Mouse (Mus musculus): ENCODE results near the gene Adcy10. TPM values are rescaled to one million over a fixed set of nuclear protein-coding genes. Genes with fewer than 3 reads are reported as not detected.
A peak's percentile ranks its signal among the peaks of the same experiment; 100 is the strongest.

Gene Adcy10
- polyA plus RNA-seq, 1 experiment from 2014 or later: 0.10 TPM

DNA sequence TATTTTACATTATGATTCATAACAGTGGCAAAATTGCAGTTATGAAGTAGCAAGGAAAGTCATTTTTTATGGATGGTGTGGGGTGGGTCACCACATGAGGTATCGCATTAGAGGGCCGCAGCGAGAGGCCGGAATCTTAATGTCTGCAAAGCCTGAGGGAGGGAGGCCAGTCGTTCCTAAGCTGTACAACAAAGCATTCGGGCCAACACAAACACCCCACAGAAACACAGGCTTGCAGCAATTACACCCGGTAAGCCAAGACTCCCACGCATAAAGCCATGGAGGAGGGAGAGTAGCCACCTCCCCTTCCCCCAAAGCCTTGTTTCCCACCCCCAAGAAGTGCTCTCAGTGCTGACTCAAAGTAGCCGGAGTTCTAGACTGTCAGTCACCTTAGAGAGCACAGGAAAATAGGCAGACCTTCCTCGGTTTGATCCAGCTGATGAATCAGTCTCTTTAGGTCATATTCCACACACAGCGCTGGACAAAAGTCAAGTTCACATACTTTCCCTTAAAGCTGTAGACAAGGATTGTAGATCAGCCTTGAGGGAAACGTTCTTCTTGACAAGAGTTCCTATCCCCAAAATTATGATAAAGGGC lies 51.2 kb downstream of the Adcy10 start:
- no peak overlapping the region for H3K4me3 ChIP-seq (replicated peaks)
- no peaks in the 10 kb centered on the region for H3K4me1 ChIP-seq (replicated peaks)
- no peak overlapping the region for H3K9ac ChIP-seq (replicated peaks)
- no peak overlapping the region for H3K4me2 ChIP-seq
- H3K9me3 ChIP-seq: no peaks in the 10 kb centered on the region
- 79% methylated on average over 12 of the region's 12 CpGs for WGBS
- no peaks in the 10 kb centered on the region for H3K36me3 ChIP-seq
- H3K27me3 ChIP-seq: no peaks in the 10 kb centered on the region
- no peak overlapping the region for H3K27ac ChIP-seq
- ATAC-seq (ENCODE audit: insufficient number of reproducible peaks, insufficient read depth, low FRiP score, low TSS enrichment, low read depth): no peak

DNA sequence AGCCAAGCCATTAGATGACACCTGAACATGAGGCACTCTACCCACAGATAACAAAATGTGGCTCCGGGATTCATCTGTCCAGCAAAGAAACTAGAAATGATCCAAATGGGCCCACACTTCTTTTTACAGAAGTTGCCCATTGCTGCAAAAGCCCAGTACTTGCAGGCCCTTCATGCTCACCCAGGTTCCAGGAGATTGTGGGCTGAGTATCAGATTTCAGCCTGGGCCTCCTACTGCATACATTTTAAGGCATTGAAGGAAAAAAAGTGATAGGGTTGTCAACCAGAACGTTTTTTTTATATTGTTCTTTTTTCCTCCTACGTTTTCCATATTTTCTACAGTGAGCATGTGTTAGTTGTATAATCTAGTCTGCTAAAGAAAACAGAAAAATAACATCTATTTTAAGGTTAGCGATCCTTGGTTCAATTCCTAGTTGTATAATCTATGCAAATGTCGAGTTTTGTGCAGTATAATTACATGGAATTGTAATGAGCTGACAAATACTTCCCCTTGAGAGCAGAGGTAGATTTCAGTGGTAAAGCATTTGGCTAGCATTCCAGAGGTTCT lies 52.3 kb downstream of the Adcy10 start:
- Histone ChIP-seq H3K9me3 (no peaks in the 10 kb centered on the region), H3K27ac (no peak overlapping the region), H3K36me3 (no peaks in the 10 kb centered on the region), H3K9ac (replicated peaks) (no peak overlapping the region), H3K4me2 (no peak overlapping the region), H3K4me3 (replicated peaks) (no peak overlapping the region), H3K4me1 (replicated peaks) (no peaks in the 10 kb centered on the region), H3K27me3 (no peaks in the 10 kb centered on the region)
- ATAC-seq (ENCODE audit: insufficient number of reproducible peaks, insufficient read depth, low FRiP score, low TSS enrichment, low read depth): no peak
- 67% methylated on average over 5 of the region's 5 CpGs for WGBS

DNA sequence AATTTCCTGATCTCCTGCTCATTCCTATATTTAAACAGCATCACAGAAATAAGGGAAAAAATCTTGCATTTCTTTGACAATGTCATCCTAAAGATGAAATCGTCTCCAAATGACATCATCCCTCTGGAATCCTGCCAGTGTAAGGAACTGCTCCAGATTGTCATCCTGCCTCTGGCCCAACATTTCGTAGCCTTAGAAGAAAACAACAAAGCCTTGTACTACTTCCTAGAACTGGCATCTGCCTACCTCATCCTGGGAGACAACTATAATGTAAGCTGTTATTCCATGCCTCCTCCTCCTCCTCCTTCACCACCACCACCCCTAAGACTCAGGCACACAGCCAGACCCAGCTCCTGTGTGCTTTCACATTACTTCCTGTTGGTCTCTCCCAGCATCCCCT lies 71.7 kb downstream of the Adcy10 start:
- 68% methylated on average over 2 of the region's 2 CpGs for WGBS

DNA sequence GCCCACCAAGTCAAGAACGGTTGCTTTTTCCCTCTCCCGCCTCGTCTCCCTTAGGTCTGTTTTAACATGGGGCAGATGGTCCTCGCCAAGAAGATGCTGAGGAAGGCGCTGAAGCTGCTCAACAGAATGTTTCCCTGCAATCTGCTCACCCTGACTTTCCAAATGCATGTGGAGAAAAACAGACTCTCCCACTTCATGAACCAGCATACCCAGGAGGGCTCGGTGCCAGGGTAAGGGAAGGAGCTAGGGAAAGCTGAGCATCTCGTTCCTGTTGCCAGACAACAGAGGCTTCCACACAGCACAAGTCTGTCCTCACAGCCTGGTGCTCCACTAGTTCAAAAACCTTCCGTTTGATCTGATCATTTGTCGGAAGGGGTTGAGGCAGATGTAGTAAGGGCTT lies 74.1 kb downstream of the Adcy10 start:
- Histone ChIP-seq H3K36me3 (no peaks in the 10 kb centered on the region), H3K9ac (replicated peaks) (no peak overlapping the region), H3K27me3 (no peaks in the 10 kb centered on the region), H3K4me2 (no peak overlapping the region), H3K4me1 (replicated peaks) (no peaks in the 10 kb centered on the region), H3K4me3 (replicated peaks) (no peak overlapping the region), H3K9me3 (no peaks in the 10 kb centered on the region), H3K27ac (no peak overlapping the region)
- 87% methylated on average over 9 of the region's 9 CpGs for WGBS
- no peak for ATAC-seq (ENCODE audit: insufficient number of reproducible peaks, insufficient read depth, low FRiP score, low TSS enrichment, low read depth)

More for the DNA sequence above, 71.7 kb downstream of the Adcy10 start:
- Histone ChIP-seq H3K9me3 (peaks cover 9% of the 10 kb centered on the region), H3K27me3 (no peaks in the 10 kb centered on the region), H3K36me3 (no peaks in the 10 kb centered on the region), H3K9ac (replicated peaks) (no peak overlapping the region), H3K4me1 (replicated peaks) (no peaks in the 10 kb centered on the region), H3K27ac (no peak overlapping the region), H3K4me3 (replicated peaks) (no peak overlapping the region), H3K4me2 (no peak overlapping the region)
- no peak for ATAC-seq (ENCODE audit: insufficient number of reproducible peaks, insufficient read depth, low FRiP score, low TSS enrichment, low read depth)

DNA sequence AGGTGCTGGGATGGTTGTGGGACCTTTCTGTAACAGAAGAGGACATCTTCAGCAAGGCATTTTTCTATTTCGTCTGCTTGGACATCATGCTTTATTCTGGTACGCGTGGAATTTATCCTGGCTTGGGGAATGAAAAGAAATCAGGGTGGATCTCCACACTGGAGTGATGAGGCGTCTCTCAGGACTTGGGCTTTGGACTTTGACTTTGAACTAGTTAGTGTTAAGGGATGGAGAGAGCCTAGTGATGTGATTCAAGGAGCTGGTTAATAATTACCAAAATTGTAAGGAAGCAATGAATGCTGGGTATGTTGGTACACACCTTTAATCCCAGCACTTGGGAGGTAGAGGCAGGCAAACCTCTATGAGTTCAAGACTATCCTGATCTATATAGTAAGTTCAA lies 80.3 kb downstream of the Adcy10 start:
- H3K4me1 ChIP-seq (replicated peaks): no peaks in the 10 kb centered on the region
- H3K27ac ChIP-seq: no peak overlapping the region
- H3K9me3 ChIP-seq: no peaks in the 10 kb centered on the region
- WGBS: 92% methylated on average over 4 of the region's 4 CpGs
- no peak for ATAC-seq (ENCODE audit: insufficient number of reproducible peaks, insufficient read depth, low FRiP score, low TSS enrichment, low read depth)
- H3K36me3 ChIP-seq: no peaks in the 10 kb centered on the region
- no peak overlapping the region for H3K4me3 ChIP-seq (replicated peaks)
- no peaks in the 10 kb centered on the region for H3K27me3 ChIP-seq
- no peak overlapping the region for H3K9ac ChIP-seq (replicated peaks)
- H3K4me2 ChIP-seq: no peak overlapping the region

DNA sequence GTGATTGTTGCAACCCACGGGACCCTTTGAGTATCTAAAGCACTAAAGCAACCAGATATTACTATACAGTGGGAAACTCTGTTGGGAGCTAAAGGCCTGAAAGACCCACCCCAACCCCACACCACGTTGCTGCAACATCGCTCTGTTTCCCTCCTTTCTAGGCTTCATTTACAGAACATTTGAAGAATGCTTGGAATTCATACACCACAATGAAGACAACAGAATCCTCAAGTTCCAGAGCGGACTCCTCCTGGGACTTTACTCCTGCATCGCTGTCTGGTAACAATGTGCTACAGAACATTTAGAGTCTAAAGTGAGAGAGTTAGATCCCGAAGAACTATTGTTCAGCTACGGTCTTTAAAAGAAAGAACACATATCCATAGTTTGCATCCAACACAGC lies 82.5 kb downstream of the Adcy10 start:
- no peak for ATAC-seq (ENCODE audit: insufficient number of reproducible peaks, insufficient read depth, low FRiP score, low TSS enrichment, low read depth)
- Histone ChIP-seq H3K4me2 (no peak overlapping the region), H3K4me1 (replicated peaks) (no peaks in the 10 kb centered on the region), H3K27ac (no peak overlapping the region), H3K36me3 (no peaks in the 10 kb centered on the region), H3K9ac (replicated peaks) (no peak overlapping the region), H3K9me3 (no peaks in the 10 kb centered on the region), H3K27me3 (no peaks in the 10 kb centered on the region), H3K4me3 (replicated peaks) (no peak overlapping the region)
- 85% methylated on average over 7 of the region's 7 CpGs for WGBS

DNA sequence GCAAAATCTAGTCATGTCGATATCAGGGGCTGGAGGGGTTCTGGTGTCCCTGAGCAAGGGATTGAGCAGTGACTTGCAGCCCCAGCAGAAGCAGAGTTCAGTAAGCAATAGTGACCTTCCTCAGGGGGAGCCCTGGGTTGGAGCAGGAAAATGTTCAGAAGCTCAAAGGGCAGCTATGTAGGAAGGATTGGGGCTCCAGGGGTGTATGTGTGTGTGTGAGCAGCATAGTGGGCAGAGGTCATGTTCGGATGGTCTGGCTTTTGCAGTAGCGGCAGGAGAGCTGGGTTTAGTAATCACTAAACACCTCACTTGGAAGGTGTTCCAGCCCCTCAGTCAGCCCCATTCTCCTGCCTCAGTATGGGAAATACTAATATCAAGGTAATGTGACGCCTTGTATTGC lies 91.0 kb downstream of the Adcy10 start:
- Histone ChIP-seq H3K4me2 (no peak overlapping the region), H3K9ac (replicated peaks) (no peak overlapping the region), H3K4me1 (replicated peaks) (no peaks in the 10 kb centered on the region), H3K27ac (no peak overlapping the region), H3K4me3 (replicated peaks) (no peak overlapping the region), H3K27me3 (no peaks in the 10 kb centered on the region), H3K9me3 (no peaks in the 10 kb centered on the region), H3K36me3 (no peaks in the 10 kb centered on the region)
- WGBS: 82% methylated on average over 4 of the region's 4 CpGs
- ATAC-seq (ENCODE audit: insufficient number of reproducible peaks, insufficient read depth, low FRiP score, low TSS enrichment, low read depth): no peak

DNA sequence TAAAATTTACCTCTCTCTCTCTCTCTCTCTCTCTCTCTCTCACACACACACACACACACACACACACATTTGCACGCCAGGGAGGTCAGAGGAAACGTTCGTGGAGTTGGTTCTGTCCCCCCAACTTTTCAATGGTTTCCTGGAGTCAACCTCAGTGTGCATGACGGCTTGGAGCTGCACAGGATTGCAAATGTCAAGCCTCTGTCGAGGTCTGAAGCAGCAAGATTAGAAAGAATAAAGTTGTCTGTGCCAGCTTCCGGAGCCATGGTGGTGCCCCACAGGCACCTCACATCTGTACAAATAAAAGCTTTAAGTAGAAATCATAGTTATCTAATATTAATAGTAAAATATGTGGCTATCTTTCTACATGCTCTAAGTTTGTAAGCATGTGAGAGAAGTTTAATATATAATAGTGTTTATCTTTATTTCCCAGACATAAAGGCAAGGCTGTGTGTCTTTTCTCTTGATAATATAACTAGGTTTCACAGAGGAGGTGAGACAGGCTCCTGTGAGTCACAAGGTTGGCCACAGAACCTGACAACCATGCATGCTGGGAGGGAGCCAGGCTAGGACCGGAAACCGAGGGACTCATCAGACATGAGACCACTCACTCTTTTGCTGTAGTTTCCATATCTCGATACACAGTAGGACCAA lies 91.6 kb downstream of the Adcy10 start:
- no peak for ATAC-seq (ENCODE audit: insufficient number of reproducible peaks, insufficient read depth, low FRiP score, low TSS enrichment, low read depth)
- H3K27ac ChIP-seq: no peak overlapping the region
- H3K9ac ChIP-seq (replicated peaks): no peak overlapping the region
- 80% methylated on average over 9 of the region's 9 CpGs for WGBS
- H3K4me2 ChIP-seq: no peak overlapping the region
- no peaks in the 10 kb centered on the region for H3K9me3 ChIP-seq
- H3K27me3 ChIP-seq: no peaks in the 10 kb centered on the region
- H3K4me1 ChIP-seq (replicated peaks): no peaks in the 10 kb centered on the region
- H3K36me3 ChIP-seq: no peaks in the 10 kb centered on the region
- H3K4me3 ChIP-seq (replicated peaks): no peak overlapping the region

DNA sequence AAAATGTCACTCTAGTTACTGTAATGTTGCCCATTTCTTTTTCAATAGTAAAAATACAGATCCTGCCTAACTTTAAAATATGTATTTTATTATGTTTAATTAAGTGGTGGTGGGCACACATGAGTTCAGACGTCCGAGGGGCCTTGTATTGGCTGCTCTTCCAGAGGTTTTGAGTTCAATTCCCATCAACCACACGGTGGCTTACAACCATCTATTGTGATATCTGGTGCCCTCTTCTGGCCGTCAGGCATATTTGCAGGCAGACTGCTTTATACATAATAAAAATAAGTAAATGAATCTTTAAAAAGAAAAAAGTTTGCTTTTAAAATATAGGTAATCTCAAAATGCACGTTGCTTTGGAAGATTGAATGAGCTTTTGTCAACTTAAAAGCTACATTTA lies 94.3 kb downstream of the Adcy10 start:
- no peaks in the 10 kb centered on the region for H3K9me3 ChIP-seq
- no peaks in the 10 kb centered on the region for H3K27me3 ChIP-seq
- H3K27ac ChIP-seq: no peak overlapping the region
- WGBS: 51% methylated on average over 5 of the region's 5 CpGs
- H3K4me3 ChIP-seq (replicated peaks): no peak overlapping the region
- no peaks in the 10 kb centered on the region for H3K4me1 ChIP-seq (replicated peaks)
- H3K4me2 ChIP-seq: no peak overlapping the region
- no peak overlapping the region for H3K9ac ChIP-seq (replicated peaks)
- no peak for ATAC-seq (ENCODE audit: insufficient number of reproducible peaks, insufficient read depth, low FRiP score, low TSS enrichment, low read depth)
- H3K36me3 ChIP-seq: no peaks in the 10 kb centered on the region

DNA sequence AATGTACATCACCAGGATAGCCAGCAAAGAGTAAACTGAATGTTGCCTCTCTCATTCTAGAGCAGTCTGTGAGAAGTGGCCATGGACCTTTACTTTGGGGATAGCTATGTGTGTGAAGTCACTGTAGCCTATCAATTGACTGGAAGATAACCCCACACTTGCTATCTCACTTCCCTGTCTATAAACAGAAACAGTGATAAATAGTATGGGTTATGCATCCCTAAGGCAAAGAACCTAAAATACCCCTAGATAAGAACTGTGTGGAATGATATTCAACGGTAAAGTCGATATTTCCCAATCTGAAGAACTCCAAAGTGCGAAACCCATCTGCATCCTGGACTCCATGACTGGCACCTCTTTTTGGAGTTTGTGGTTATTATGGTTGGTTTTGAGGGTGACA lies 96.3 kb downstream of the Adcy10 start:
- Histone ChIP-seq H3K4me3 (replicated peaks) (no peak overlapping the region), H3K9me3 (no peaks in the 10 kb centered on the region), H3K9ac (replicated peaks) (no peak overlapping the region), H3K27ac (no peak overlapping the region), H3K36me3 (no peaks in the 10 kb centered on the region), H3K4me2 (no peak overlapping the region), H3K4me1 (replicated peaks) (0 out of 2 replicates have a peak, but pooled peaks cover 3% of the 10 kb centered on the region), H3K27me3 (no peaks in the 10 kb centered on the region)
- no peak for ATAC-seq (ENCODE audit: insufficient number of reproducible peaks, insufficient read depth, low FRiP score, low TSS enrichment, low read depth)
- WGBS: 93% methylated on average over 3 of the region's 3 CpGs

DNA sequence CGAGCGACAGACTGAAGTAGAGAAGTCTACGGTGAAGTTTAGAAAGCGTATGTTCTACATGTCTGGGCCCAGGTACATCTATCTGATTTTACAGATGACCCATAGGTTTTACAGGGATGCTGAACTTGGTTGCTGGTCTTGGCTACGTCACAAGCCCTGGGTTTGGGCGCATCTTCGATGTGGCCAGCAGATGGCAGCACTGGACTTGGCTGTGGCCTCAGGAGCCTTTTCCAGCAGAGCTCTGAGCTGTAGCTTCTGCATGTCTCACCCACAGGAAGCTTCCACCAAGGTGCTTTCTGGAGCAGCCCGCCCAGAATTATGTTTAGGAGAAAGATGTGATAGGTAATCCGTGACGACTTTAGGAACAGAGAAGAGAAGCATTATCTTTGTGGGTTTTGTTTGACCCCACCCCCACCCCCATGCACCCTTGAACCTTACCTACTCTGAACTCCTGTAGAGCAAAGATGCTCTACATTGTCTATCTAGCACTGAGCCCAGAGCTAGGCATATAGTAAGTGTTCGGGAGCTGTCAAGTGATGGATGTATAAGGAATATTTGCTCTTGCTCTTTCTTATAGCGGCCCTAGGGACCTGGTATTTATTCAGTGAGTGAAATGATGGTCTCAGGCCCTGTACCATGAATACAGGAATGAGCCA lies 98.7 kb downstream of the Adcy10 start:
- Histone ChIP-seq H3K36me3 (no peaks in the 10 kb centered on the region), H3K27ac (no peak overlapping the region), H3K4me1 (replicated peaks) (peaks cover 13% of the 10 kb centered on the region), H3K27me3 (no peaks in the 10 kb centered on the region), H3K9me3 (no peaks in the 10 kb centered on the region), H3K4me2 (no peak overlapping the region), H3K9ac (replicated peaks) (no peak overlapping the region), H3K4me3 (replicated peaks) (no peak overlapping the region)
- WGBS: 35% methylated on average over 12 of the region's 12 CpGs
- peak; percentile 55 for ATAC-seq (ENCODE audit: insufficient number of reproducible peaks, insufficient read depth, low FRiP score, low TSS enrichment, low read depth)
